Mouse (Mus musculus): ENCODE data around the gene Rnase12.

DNA sequence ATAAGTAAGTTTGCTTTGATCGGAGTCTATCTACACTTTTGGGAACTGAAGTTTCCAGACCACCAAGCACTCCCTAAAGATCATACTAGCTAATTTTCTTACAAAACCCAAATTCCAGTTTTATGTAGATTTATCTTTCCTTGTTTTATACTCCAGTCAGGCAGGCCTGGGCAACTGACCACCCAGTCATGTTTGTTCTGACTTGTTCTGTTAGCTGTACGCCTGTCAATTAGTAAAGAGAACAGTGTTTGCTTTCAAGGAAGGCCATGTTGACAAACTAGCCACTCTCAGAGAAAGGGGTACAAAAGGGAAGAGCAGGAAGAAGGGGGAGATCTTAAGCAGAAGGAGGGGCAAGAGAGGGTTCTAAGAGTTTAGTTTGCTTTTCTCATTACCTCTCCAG lies 46.9 kb upstream of the Rnase12 start:
- TF ChIP-seq EP300 (optimal IDR thresholded peaks at IDR 0.05) (no peak), CTCF (IDR thresholded peaks at IDR 0.05; ENCODE audit: low read depth) (no peak)
